Mouse (Mus musculus): Measurements from ENCODE around the gene Ubl5.

Gene Ubl5

GRCm38 (mm10) chr9:20696107-20696712 lies 53.5 kb downstream of the Ubl5 start:
- no peak for DNase-seq (ENCODE audit: extremely low read depth, low read depth, low spot score)
